Mouse (Mus musculus): ENCODE data around the gene Tm7sf3. TPM values are rescaled to one million over a fixed set of nuclear protein-coding genes. Genes with fewer than 3 reads are reported as not detected.

Tm7sf3 gene
- polyA plus RNA-seq, 1 experiment, result 20.2 TPM

- Histone ChIP-seq H3K36me3 (replicated peaks; ENCODE audit: low read length) (peaks cover 63% of the 10 kb centered on the region), H3K4me1 (peaks cover 84% of the 10 kb centered on the region), H3K27me3 (replicated peaks) (no peaks in the 10 kb centered on the region), H3K4me3 (replicated peaks) (peak overlapping the region; percentile 33), H3K9me3 (no peaks in the 10 kb centered on the region)
- TF ChIP-seq FLI1 (IDR thresholded peaks at IDR 0.05; ENCODE audit: low read length) (no peak), GATA1 (IDR thresholded peaks at IDR 0.05; ENCODE audit: borderline replicate concordance, low read length) (no peak)
These were observed 14.5 kb downstream of the Tm7sf3 start for GRCm38 (mm10) chr6:146628123-146628522.

GRCm38 (mm10) chr6:146616670-146617069, 26.0 kb downstream of the Tm7sf3 start:
- peaks cover 99% of the 10 kb centered on the region for H3K36me3 ChIP-seq (replicated peaks; ENCODE audit: low read length)
- TF ChIP-seq FLI1 (IDR thresholded peaks at IDR 0.05; ENCODE audit: low read length), result no peak
- TF ChIP-seq GATA1 (IDR thresholded peaks at IDR 0.05; ENCODE audit: borderline replicate concordance, low read length), result no peak

GRCm38 (mm10) chr6:146615891-146616290, 26.7 kb downstream of the Tm7sf3 start:
- no peaks in the 10 kb centered on the region for H3K27me3 ChIP-seq (replicated peaks)
- H3K36me3 ChIP-seq (replicated peaks; ENCODE audit: low read length), result peaks cover 95% of the 10 kb centered on the region
- H3K4me1 ChIP-seq, result peaks cover 29% of the 10 kb centered on the region
- TF ChIP-seq FLI1 (IDR thresholded peaks at IDR 0.05; ENCODE audit: low read length) (no peak), GATA1 (IDR thresholded peaks at IDR 0.05; ENCODE audit: borderline replicate concordance, low read length) (no peak)
- no peak overlapping the region for H3K4me3 ChIP-seq (replicated peaks)
- no peaks in the 10 kb centered on the region for H3K9me3 ChIP-seq

More at GRCm38 (mm10) chr6:146616670-146617069, 26.0 kb downstream of the Tm7sf3 start:
- H3K9me3 ChIP-seq, result no peaks in the 10 kb centered on the region
- H3K27me3 ChIP-seq (replicated peaks), result no peaks in the 10 kb centered on the region
- peaks cover 29% of the 10 kb centered on the region for H3K4me1 ChIP-seq
- H3K4me3 ChIP-seq (replicated peaks), result no peak overlapping the region

- Histone ChIP-seq H3K36me3 (replicated peaks; ENCODE audit: low read length) (peaks cover 95% of the 10 kb centered on the region), H3K4me1 (peaks cover 29% of the 10 kb centered on the region)
- TF ChIP-seq FLI1 (IDR thresholded peaks at IDR 0.05; ENCODE audit: low read length) (no peak), GATA1 (IDR thresholded peaks at IDR 0.05; ENCODE audit: borderline replicate concordance, low read length) (no peak)
These were observed 28.1 kb downstream of the Tm7sf3 start for GRCm38 (mm10) chr6:146614541-146614940.

GRCm38 (mm10) chr6:146613907-146614306, 28.7 kb downstream of the Tm7sf3 start:
- no peak for TF ChIP-seq GATA1 (IDR thresholded peaks at IDR 0.05; ENCODE audit: borderline replicate concordance, low read length)
- Histone ChIP-seq H3K4me3 (replicated peaks) (no peak overlapping the region), H3K9me3 (no peaks in the 10 kb centered on the region), H3K36me3 (replicated peaks; ENCODE audit: low read length) (peaks cover 97% of the 10 kb centered on the region), H3K4me1 (peaks cover 29% of the 10 kb centered on the region), H3K27me3 (replicated peaks) (no peaks in the 10 kb centered on the region)

More at GRCm38 (mm10) chr6:146614541-146614940, 28.1 kb downstream of the Tm7sf3 start:
- Histone ChIP-seq H3K4me3 (replicated peaks) (no peak overlapping the region), H3K27me3 (replicated peaks) (no peaks in the 10 kb centered on the region), H3K9me3 (no peaks in the 10 kb centered on the region)

- H3K9me3 ChIP-seq, result no peaks in the 10 kb centered on the region
- peaks cover 97% of the 10 kb centered on the region for H3K36me3 ChIP-seq (replicated peaks; ENCODE audit: low read length)
- no peak for TF ChIP-seq FLI1 (IDR thresholded peaks at IDR 0.05; ENCODE audit: low read length)
- TF ChIP-seq GATA1 (IDR thresholded peaks at IDR 0.05; ENCODE audit: borderline replicate concordance, low read length), result no peak
- peaks cover 35% of the 10 kb centered on the region for H3K4me1 ChIP-seq
- no peak overlapping the region for H3K4me3 ChIP-seq (replicated peaks)
- H3K27me3 ChIP-seq (replicated peaks), result no peaks in the 10 kb centered on the region
These were observed 29.9 kb downstream of the Tm7sf3 start for GRCm38 (mm10) chr6:146612736-146613135.

- no peak overlapping the region for H3K4me3 ChIP-seq (replicated peaks)
- peaks cover 27% of the 10 kb centered on the region for H3K4me1 ChIP-seq
- TF ChIP-seq GATA1 (IDR thresholded peaks at IDR 0.05; ENCODE audit: borderline replicate concordance, low read length) (no peak), FLI1 (IDR thresholded peaks at IDR 0.05; ENCODE audit: low read length) (no peak)
- no peaks in the 10 kb centered on the region for H3K27me3 ChIP-seq (replicated peaks)
- no peaks in the 10 kb centered on the region for H3K9me3 ChIP-seq
- peaks cover 97% of the 10 kb centered on the region for H3K36me3 ChIP-seq (replicated peaks; ENCODE audit: low read length)
These were observed 30.7 kb downstream of the Tm7sf3 start for GRCm38 (mm10) chr6:146611897-146612296.

GRCm38 (mm10) chr6:146611385-146611784, 31.2 kb downstream of the Tm7sf3 start:
- TF ChIP-seq GATA1 (IDR thresholded peaks at IDR 0.05; ENCODE audit: borderline replicate concordance, low read length), result no peak
- TF ChIP-seq FLI1 (IDR thresholded peaks at IDR 0.05; ENCODE audit: low read length), result no peak
- no peaks in the 10 kb centered on the region for H3K9me3 ChIP-seq
- peaks cover 97% of the 10 kb centered on the region for H3K36me3 ChIP-seq (replicated peaks; ENCODE audit: low read length)
- peaks cover 22% of the 10 kb centered on the region for H3K4me1 ChIP-seq
- H3K4me3 ChIP-seq (replicated peaks), result no peak overlapping the region
- H3K27me3 ChIP-seq (replicated peaks), result no peaks in the 10 kb centered on the region

GRCm38 (mm10) chr6:146603651-146604050, 39.0 kb downstream of the Tm7sf3 start:
- Histone ChIP-seq H3K36me3 (replicated peaks; ENCODE audit: low read length) (peaks cover 98% of the 10 kb centered on the region), H3K27me3 (replicated peaks) (no peaks in the 10 kb centered on the region), H3K4me3 (replicated peaks) (no peak overlapping the region), H3K4me1 (peaks cover 9% of the 10 kb centered on the region; the same call in 1 of the 2 replicates), H3K9me3 (no peaks in the 10 kb centered on the region)
- TF ChIP-seq FLI1 (IDR thresholded peaks at IDR 0.05; ENCODE audit: low read length), result no peak
- no peak for TF ChIP-seq GATA1 (IDR thresholded peaks at IDR 0.05; ENCODE audit: borderline replicate concordance, low read length)

GRCm38 (mm10) chr6:146602601-146603000, 40.0 kb downstream of the Tm7sf3 start:
- Histone ChIP-seq H3K4me3 (replicated peaks) (no peak overlapping the region), H3K36me3 (replicated peaks; ENCODE audit: low read length) (peaks cover 97% of the 10 kb centered on the region), H3K27me3 (replicated peaks) (no peaks in the 10 kb centered on the region), H3K4me1 (peaks cover 3% of the 10 kb centered on the region; the same call in 1 of the 2 replicates), H3K9me3 (no peaks in the 10 kb centered on the region)
- no peak for TF ChIP-seq GATA1 (IDR thresholded peaks at IDR 0.05; ENCODE audit: borderline replicate concordance, low read length)
- no peak for TF ChIP-seq FLI1 (IDR thresholded peaks at IDR 0.05; ENCODE audit: low read length)

- Histone ChIP-seq H3K27me3 (replicated peaks) (no peaks in the 10 kb centered on the region), H3K36me3 (replicated peaks; ENCODE audit: low read length) (peaks cover 79% of the 10 kb centered on the region), H3K4me1 (peaks cover 50% of the 10 kb centered on the region), H3K4me3 (replicated peaks) (no peak overlapping the region), H3K9me3 (no peaks in the 10 kb centered on the region)
- TF ChIP-seq GATA1 (IDR thresholded peaks at IDR 0.05; ENCODE audit: borderline replicate concordance, low read length), result no peak
- TF ChIP-seq FLI1 (IDR thresholded peaks at IDR 0.05; ENCODE audit: low read length), result no peak
These were observed 57.5 kb downstream of the Tm7sf3 start for GRCm38 (mm10) chr6:146585134-146585533.

Measured in megakaryocyte, embryonic 14.5 days (primary cell).